Mouse (Mus musculus) mouse embryonic stem cell (cell line): ENCODE results near the gene Tubb4a.

Experiments used
- in situ Hi-C, 2 experiments: fragments of 300-500 bp; cut with MboI; formaldehyde crosslinking; loops; 1 replicate in 1 of 2; 3 replicates in 1 of 2; pipeline ENCODE4 v1.14.3; 2019 to 2020; ENCODE audit warnings: low sequenced_read_pairs in 2 of 2, low pct_unique_long_range_greater_than_20kb in 1 of 2, mixed read lengths in 1 of 2; ENCODE audit not compliant: unreplicated experiment in 1 of 2

Gene Tubb4a

GRCm38 (mm10) chr17:57062548-57062947, 25.0 kb downstream of the Tubb4a start:
- in situ Hi-C loops: no loop called here

GRCm38 (mm10) chr17:57062011-57062521, 25.5 kb downstream of the Tubb4a start:
- in situ Hi-C loops: no loop called here

DNA sequence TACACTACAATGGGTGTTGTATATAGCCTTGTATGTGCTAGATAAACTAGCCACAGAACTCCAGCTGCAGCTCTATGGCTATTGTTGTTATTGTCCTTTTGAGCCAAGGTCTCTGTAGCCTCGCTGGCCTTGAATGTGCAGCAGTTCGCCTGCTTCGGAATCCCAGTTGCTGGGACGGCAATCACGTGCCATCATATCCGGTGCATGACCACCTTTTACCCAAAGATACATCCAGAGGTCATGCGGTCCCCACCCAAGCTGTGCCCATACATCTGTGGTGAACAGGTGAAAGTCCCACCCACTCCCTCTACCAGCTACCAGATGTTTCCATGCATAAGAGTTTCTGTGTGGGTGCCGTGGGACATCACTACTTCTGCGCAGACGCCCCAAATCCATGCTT, 26.5 kb downstream of the Tubb4a start:
- in situ Hi-C loops: no loop called here

- in situ Hi-C loops: no loop called here
These were observed 27.3 kb downstream of the Tubb4a start for GRCm38 (mm10) chr17:57060231-57060801.

- in situ Hi-C loops: loop anchor here in 1 of 2 experiments (10.0 kb wide), 1 partner anchor 105 kb away; no protein-coding TSS in a partner anchor
These were observed 28.1 kb downstream of the Tubb4a start, which contains the start of gene Slc25a23 for GRCm38 (mm10) chr17:57059486-57059977. Gene Slc25a23 (minus strand): TSS chr17:57059863.

GRCm38 (mm10) chr17:57058891-57059485, 28.6 kb downstream of the Tubb4a start, which contains the start of gene Crb3:
Gene Crb3 (plus strand): TSS chr17:57059105.
- in situ Hi-C loops: loop anchor here in 1 of 2 experiments (10.0 kb wide), 1 partner anchor 106 kb away; no protein-coding TSS in a partner anchor

DNA sequence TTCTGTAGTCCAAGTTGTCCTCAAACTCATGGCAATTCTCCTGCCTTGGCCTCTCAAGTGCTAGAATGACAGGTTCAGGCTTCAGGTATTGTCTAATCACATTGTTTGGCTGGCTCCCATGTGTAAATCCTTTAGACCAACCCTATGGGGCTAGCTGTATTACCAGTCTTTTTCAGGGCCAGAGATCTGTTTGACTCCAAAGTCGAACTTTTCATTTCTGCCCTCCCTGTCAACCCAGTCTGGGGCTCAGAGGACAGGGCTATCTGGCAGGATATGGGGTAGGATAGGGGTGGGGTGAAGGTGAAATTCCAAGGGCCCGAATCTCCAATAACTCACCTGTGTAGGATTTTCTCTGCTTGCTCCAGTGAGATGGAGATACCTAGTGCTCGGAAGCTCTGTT, 31.3 kb downstream of the Tubb4a start:
- in situ Hi-C loops: loop anchor here in 1 of 2 experiments (10.0 kb wide), 1 partner anchor 109 kb away; no protein-coding TSS in a partner anchor

GRCm38 (mm10) chr17:57051679-57052078, 35.9 kb downstream of the Tubb4a start:
- in situ Hi-C loops: loop anchor here in 1 of 2 experiments (10.0 kb wide), 1 partner anchor 113 kb away; no protein-coding TSS in a partner anchor

- in situ Hi-C loops: no loop called here
These were observed 38.8 kb downstream of the Tubb4a start for GRCm38 (mm10) chr17:57048816-57049215.

DNA sequence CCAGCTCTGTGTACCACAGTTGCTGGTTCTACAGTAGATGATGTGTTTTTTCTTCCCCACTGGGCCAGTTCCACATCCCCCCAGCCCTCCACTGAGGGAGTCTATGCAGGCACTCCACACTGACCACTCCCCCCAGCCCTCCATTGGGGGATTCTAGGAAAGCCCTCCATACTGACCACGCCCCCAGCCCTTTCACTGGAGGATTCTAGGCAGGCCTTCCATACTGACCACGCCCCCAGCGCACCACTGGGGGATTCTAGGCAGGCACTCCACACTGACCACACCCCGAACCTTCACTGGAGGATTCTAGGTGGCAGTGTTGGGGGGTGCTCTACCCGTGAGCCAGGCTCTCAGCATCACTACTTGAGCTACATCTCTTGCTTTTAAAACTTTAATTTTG, 40.2 kb downstream of the Tubb4a start:
- in situ Hi-C loops: no loop called here

- in situ Hi-C loops: no loop called here
These were observed 46.0 kb downstream of the Tubb4a start, which contains the start of gene Slc25a41 for GRCm38 (mm10) chr17:57041554-57041953. Gene Slc25a41 (minus strand): TSS chr17:57041654.

GRCm38 (mm10) chr17:57038978-57039377, 48.6 kb downstream of the Tubb4a start:
- in situ Hi-C loops: no loop called here

DNA sequence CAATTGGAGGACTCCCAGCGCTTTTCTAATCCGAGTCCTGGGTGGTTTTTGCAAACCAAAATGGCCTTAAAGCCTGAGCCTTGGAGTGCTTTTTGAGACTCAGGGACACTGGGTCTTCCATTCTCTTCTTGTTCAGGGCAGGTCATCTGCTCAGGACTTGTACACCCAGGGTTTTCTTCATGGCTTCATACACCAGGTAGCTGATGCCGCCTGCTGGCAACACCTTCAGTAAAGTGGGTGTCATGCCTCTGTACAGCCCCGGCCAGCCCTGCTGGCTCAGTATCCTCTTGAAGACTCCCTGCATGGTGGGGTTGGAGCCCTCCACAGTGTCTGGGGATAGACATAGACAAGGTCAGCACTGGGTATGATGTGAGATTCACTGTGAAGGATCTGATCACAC, 54.7 kb downstream of the Tubb4a start:
- in situ Hi-C loops: no loop called here

- in situ Hi-C loops: no loop called here
These were observed 55.7 kb downstream of the Tubb4a start for GRCm38 (mm10) chr17:57031661-57032420.

GRCm38 (mm10) chr17:57030931-57031660, 56.5 kb downstream of the Tubb4a start, which contains the start of gene Khsrp:
Gene Khsrp (minus strand): TSS chr17:57031522.
- in situ Hi-C loops: no loop called here
